Mouse (Mus musculus) forebrain, embryonic 16.5 days (tissue): ENCODE results near the gene Tril. TPM values are rescaled to one million over a fixed set of nuclear protein-coding genes. Genes with fewer than 3 reads are reported as not detected.

ENCODE experiments used
- ATAC-seq: fragments of 200-750 bp; cut with Nextera tagmentation; 2 replicates; pipeline ENCODE4 v1.8.0; 2017; ENCODE audit warnings: mild to moderate bottlenecking, moderate library complexity
- H3K27ac ChIP-seq: fragments of 300-500 bp; sonication (generic); 2 replicates; pipeline ENCODE4 v1.5.1; 2014; ENCODE audit warnings: low read length, control low read depth
- H3K27me3 ChIP-seq: fragments of 300-500 bp; sonication (generic); replicated peaks from 2 replicates; pipeline ENCODE4 v1.6.1; 2014; ENCODE audit warnings: low read length; ENCODE audit not compliant: control insufficient read depth, insufficient read depth
- H3K36me3 ChIP-seq: fragments of 300-500 bp; sonication (generic); 2 replicates; pipeline ENCODE4 v1.6.1; 2014; ENCODE audit not compliant: control insufficient read depth, insufficient read depth
- H3K4me1 ChIP-seq: fragments of 300-500 bp; sonication (generic); replicated peaks from 2 replicates; pipeline ENCODE4 v1.6.1; 2014; ENCODE audit warnings: low read length; ENCODE audit not compliant: control insufficient read depth, insufficient read depth
- H3K4me2 ChIP-seq: fragments of 300-500 bp; sonication (generic); 2 replicates; pipeline ENCODE4 v1.6.1; 2014; ENCODE audit warnings: mild to moderate bottlenecking, low read length, control low read depth
- H3K4me3 ChIP-seq: fragments of 300-500 bp; sonication (generic); replicated peaks from 2 replicates; pipeline ENCODE4 v1.5.1; 2014; ENCODE audit warnings: mild to moderate bottlenecking, low read length, control low read depth
- H3K9ac ChIP-seq: fragments of 300-500 bp; sonication (generic); replicated peaks from 2 replicates; pipeline ENCODE4 v1.6.1; 2014; ENCODE audit warnings: low read depth, low read length, control low read depth
- H3K9me3 ChIP-seq: fragments of 300-500 bp; sonication (generic); 2 replicates; pipeline ENCODE4 v1.6.1; 2016; ENCODE audit warnings: low read length; ENCODE audit not compliant: control insufficient read depth
- WGBS: fragments of 180-500 bp; shearing (Covaris S2); extraction: QIAGEN DNeasy Blood & Tissue Kit; methylation state at CpG from one replicate; pipeline ENCODE4 v1.1.7; 2014; 5-methylcytosine and 5-hydroxymethylcytosine counted together
- polyA plus RNA-seq: library from polyadenylated mRNA; unstranded; fragments of >200 nt; fragmentation: Nextera tagmentation; extraction: Ambion mirVana; gene quantifications from 2 replicates; pipeline ENCODE4 v1.2.1, GENCODE M21; 2015

Gene Tril
- polyA plus RNA-seq, 1 experiment from 2014 or later: 7.4 TPM

GRCm38 (mm10) chr6:53812242-53812641 lies 8.4 kb downstream of the Tril start:
- no peak for ATAC-seq
- Histone ChIP-seq H3K9ac (no peak overlapping the region), H3K9me3 (no peaks in the 10 kb centered on the region), H3K27ac (no peak overlapping the region), H3K4me2 (no peak overlapping the region), H3K4me3 (no peak overlapping the region), H3K27me3 (peaks cover 2% of the 10 kb centered on the region; the same call in 1 of the 2 replicates), H3K36me3 (no peaks in the 10 kb centered on the region), H3K4me1 (no peaks in the 10 kb centered on the region)
- WGBS: 56% methylated on average over 3 of the region's 3 CpGs

- Histone ChIP-seq H3K27me3 (no peaks in the 10 kb centered on the region), H3K4me2 (no peak overlapping the region), H3K4me1 (no peaks in the 10 kb centered on the region), H3K9ac (no peak overlapping the region), H3K27ac (no peak overlapping the region), H3K9me3 (no peaks in the 10 kb centered on the region), H3K36me3 (no peaks in the 10 kb centered on the region), H3K4me3 (no peak overlapping the region)
- no peak for ATAC-seq
- WGBS: 88% methylated on average over 9 of the region's 9 CpGs
Observed at GRCm38 (mm10) chr6:53808801-53809200, 11.8 kb downstream of the Tril start.

- Histone ChIP-seq H3K27me3 (no peaks in the 10 kb centered on the region), H3K27ac (no peak overlapping the region), H3K4me2 (no peak overlapping the region), H3K9ac (no peak overlapping the region), H3K4me3 (no peak overlapping the region), H3K9me3 (no peaks in the 10 kb centered on the region), H3K36me3 (no peaks in the 10 kb centered on the region), H3K4me1 (no peaks in the 10 kb centered on the region)
- 84% methylated on average over 3 of the region's 3 CpGs for WGBS
- ATAC-seq: no peak
Observed at GRCm38 (mm10) chr6:53807185-53807584, 13.4 kb downstream of the Tril start.

GRCm38 (mm10) chr6:53806591-53807023 lies 14.0 kb downstream of the Tril start:
- no peak for ATAC-seq
- 43% methylated on average over 8 of the region's 8 CpGs for WGBS

GRCm38 (mm10) chr6:53806021-53806420 lies 14.6 kb downstream of the Tril start:
- H3K9me3 ChIP-seq: no peaks in the 10 kb centered on the region
- WGBS: 77% methylated on average over 5 of the region's 5 CpGs
- no peak overlapping the region for H3K27ac ChIP-seq
- no peak overlapping the region for H3K4me3 ChIP-seq
- no peak for ATAC-seq
- H3K4me2 ChIP-seq: no peak overlapping the region
- no peaks in the 10 kb centered on the region for H3K27me3 ChIP-seq
- no peaks in the 10 kb centered on the region for H3K4me1 ChIP-seq
- no peak overlapping the region for H3K9ac ChIP-seq
- no peaks in the 10 kb centered on the region for H3K36me3 ChIP-seq

More at GRCm38 (mm10) chr6:53806591-53807023, 14.0 kb downstream of the Tril start:
- Histone ChIP-seq H3K9me3 (no peaks in the 10 kb centered on the region), H3K27me3 (no peaks in the 10 kb centered on the region), H3K4me1 (no peaks in the 10 kb centered on the region), H3K4me3 (no peak overlapping the region), H3K9ac (no peak overlapping the region), H3K27ac (no peak overlapping the region), H3K4me2 (no peak overlapping the region), H3K36me3 (no peaks in the 10 kb centered on the region)

GRCm38 (mm10) chr6:53804145-53804544 lies 16.5 kb downstream of the Tril start:
- ATAC-seq: no peak
- Histone ChIP-seq H3K4me3 (no peak overlapping the region), H3K4me2 (no peak overlapping the region), H3K27me3 (no peaks in the 10 kb centered on the region), H3K4me1 (no peaks in the 10 kb centered on the region), H3K9me3 (no peaks in the 10 kb centered on the region), H3K36me3 (no peaks in the 10 kb centered on the region), H3K27ac (no peak overlapping the region), H3K9ac (no peak overlapping the region)
- 82% methylated on average over 6 of the region's 6 CpGs for WGBS

GRCm38 (mm10) chr6:53803551-53803950 lies 17.1 kb downstream of the Tril start:
- Histone ChIP-seq H3K4me3 (no peak overlapping the region), H3K4me1 (no peaks in the 10 kb centered on the region), H3K27me3 (no peaks in the 10 kb centered on the region), H3K4me2 (no peak overlapping the region), H3K27ac (no peak overlapping the region), H3K9me3 (no peaks in the 10 kb centered on the region), H3K36me3 (no peaks in the 10 kb centered on the region), H3K9ac (no peak overlapping the region)
- ATAC-seq: no peak
- WGBS: 94% methylated on average over 4 of the region's 4 CpGs

GRCm38 (mm10) chr6:53801893-53802286 lies 18.7 kb downstream of the Tril start:
- no peaks in the 10 kb centered on the region for H3K9me3 ChIP-seq
- H3K4me1 ChIP-seq: no peaks in the 10 kb centered on the region
- H3K4me3 ChIP-seq: no peak overlapping the region
- no peaks in the 10 kb centered on the region for H3K27me3 ChIP-seq
- WGBS: 70% methylated on average over 5 of the region's 5 CpGs
- no peak overlapping the region for H3K27ac ChIP-seq
- H3K4me2 ChIP-seq: no peak overlapping the region
- no peak overlapping the region for H3K9ac ChIP-seq
- H3K36me3 ChIP-seq: no peaks in the 10 kb centered on the region
- ATAC-seq: no peak

- Histone ChIP-seq H3K4me1 (no peaks in the 10 kb centered on the region), H3K9me3 (no peaks in the 10 kb centered on the region), H3K27ac (no peak overlapping the region), H3K36me3 (no peaks in the 10 kb centered on the region), H3K27me3 (no peaks in the 10 kb centered on the region), H3K9ac (no peak overlapping the region), H3K4me3 (no peak overlapping the region), H3K4me2 (no peak overlapping the region)
- 56% methylated on average over 4 of the region's 4 CpGs for WGBS
- ATAC-seq: no peak
Observed at GRCm38 (mm10) chr6:53801269-53801892, 19.2 kb downstream of the Tril start.

- H3K27me3 ChIP-seq: no peaks in the 10 kb centered on the region
- no peak for ATAC-seq
- H3K4me2 ChIP-seq: no peak overlapping the region
- WGBS: 85% methylated on average over 3 of the region's 3 CpGs
- H3K9ac ChIP-seq: no peak overlapping the region
- H3K4me3 ChIP-seq: no peak overlapping the region
- no peak overlapping the region for H3K27ac ChIP-seq
- no peaks in the 10 kb centered on the region; the same call in 1 of the 2 replicates for H3K4me1 ChIP-seq
- H3K36me3 ChIP-seq: no peaks in the 10 kb centered on the region
- H3K9me3 ChIP-seq: no peaks in the 10 kb centered on the region
Observed at GRCm38 (mm10) chr6:53798865-53799264, 21.8 kb downstream of the Tril start.
